Mouse (Mus musculus): Measurements from ENCODE around the gene Rps18.

GRCm38 (mm10) chr17:33930280-33931158, 25.3 kb downstream of the Rps18 start:
- TF ChIP-seq CTCF (IDR thresholded peaks at IDR 0.05; ENCODE audit: borderline replicate concordance, extremely low read depth, insufficient read depth, insufficient read length) (no peak), POLR2A (IDR thresholded peaks at IDR 0.05; ENCODE audit: borderline replicate concordance, extremely low read depth, insufficient read depth, insufficient read length, poor library complexity, severe bottlenecking) (no peak)

Data from brain, embryonic 14.5 days (tissue).